Mouse (Mus musculus): ENCODE measurements at regions not wholly inside any gene's neighbourhood (a gene's known extent, or its start where the extent isn't known, plus 50 kb on each side); places are given as distances from the start of the nearest gene placed in this dataset.

DNA sequence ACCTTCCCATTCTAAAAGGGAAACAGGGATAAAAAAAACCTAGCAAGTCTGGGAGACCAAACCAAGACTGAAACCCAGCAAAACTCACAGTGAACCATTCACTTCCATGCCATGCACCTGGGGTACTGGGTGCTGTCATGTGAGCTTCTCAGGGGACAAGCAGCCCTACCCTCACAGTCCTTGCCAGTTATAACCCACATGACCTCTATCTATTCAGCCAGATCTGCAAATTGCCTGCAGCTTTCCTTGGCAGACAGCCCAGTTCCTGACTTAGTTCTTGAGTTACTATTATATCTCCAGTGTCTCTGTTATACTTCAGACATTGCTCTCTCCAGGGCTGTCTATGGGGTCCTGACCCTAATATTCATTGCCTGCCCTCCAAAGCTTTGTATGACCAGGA is 298.7 kb upstream of the Camk1g start:
- Histone ChIP-seq H3K4me1 (ENCODE audit: control insufficient read depth, insufficient read depth, low read length) (peaks cover 5% of the 10 kb centered on the region; the same call in 1 of the 2 replicates), H3K27ac (ENCODE audit: insufficient read depth, low read length) (no peak overlapping the region), H3K4me3 (ENCODE audit: insufficient read depth, low read length) (no peak overlapping the region)
- TF ChIP-seq POLR2A (IDR thresholded peaks at IDR 0.05; ENCODE audit: extremely low read depth, insufficient read depth, low read length) (no peak), CTCF (IDR thresholded peaks at IDR 0.05; ENCODE audit: extremely low read depth, insufficient read depth, low read length) (no peak)

DNA sequence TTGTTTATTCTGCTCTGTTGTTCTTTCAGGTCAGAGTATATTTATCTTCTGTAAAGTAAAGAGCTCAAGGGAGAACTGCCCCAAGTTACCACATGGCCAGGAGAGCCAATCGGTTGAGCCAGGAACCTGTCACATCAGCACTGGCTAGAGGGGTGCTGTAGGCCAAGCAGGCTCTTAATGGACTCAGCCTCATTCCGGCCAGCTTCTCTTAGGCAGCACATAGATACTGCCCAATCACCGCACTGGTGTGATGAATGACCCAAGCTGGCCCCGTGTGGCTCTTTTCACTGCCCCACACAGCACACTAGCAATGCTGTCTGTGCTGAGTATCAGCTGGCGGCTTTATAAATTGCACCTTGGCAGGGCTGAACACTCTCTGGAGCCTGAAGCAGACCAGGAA is 295.8 kb upstream of the Camk1g start:
- Histone ChIP-seq H3K27ac (ENCODE audit: insufficient read depth, low read length) (no peak overlapping the region), H3K4me3 (ENCODE audit: insufficient read depth, low read length) (no peak overlapping the region), H3K4me1 (ENCODE audit: control insufficient read depth, insufficient read depth, low read length) (no peaks in the 10 kb centered on the region)
- TF ChIP-seq POLR2A (IDR thresholded peaks at IDR 0.05; ENCODE audit: extremely low read depth, insufficient read depth, low read length) = no peak
- no peak for TF ChIP-seq CTCF (IDR thresholded peaks at IDR 0.05; ENCODE audit: extremely low read depth, insufficient read depth, low read length)

DNA sequence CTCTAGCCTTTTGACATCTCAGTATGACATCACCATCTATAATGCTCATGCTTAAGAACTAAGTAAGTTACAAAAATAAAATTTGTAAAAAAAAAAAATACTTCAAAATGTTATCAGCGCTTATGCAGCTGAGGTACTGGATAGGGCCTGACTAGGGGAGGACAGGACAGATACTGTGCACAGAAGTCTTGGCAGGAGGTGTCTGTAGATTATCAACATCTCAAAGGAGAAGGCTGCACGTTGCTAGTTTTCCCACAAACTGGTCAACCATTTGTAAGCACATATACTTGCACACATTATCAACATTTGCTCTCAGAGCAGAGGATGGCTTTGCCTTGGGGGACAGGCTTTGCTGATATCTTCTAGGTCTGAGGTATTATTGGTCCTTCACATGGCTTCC is 294.5 kb upstream of the Camk1g start:
- TF ChIP-seq CTCF (IDR thresholded peaks at IDR 0.05; ENCODE audit: extremely low read depth, insufficient read depth, low read length) (no peak), POLR2A (IDR thresholded peaks at IDR 0.05; ENCODE audit: extremely low read depth, insufficient read depth, low read length) (no peak)
- no peak overlapping the region for H3K27ac ChIP-seq (ENCODE audit: insufficient read depth, low read length)
- no peaks in the 10 kb centered on the region for H3K4me1 ChIP-seq (ENCODE audit: control insufficient read depth, insufficient read depth, low read length)
- no peak overlapping the region for H3K4me3 ChIP-seq (ENCODE audit: insufficient read depth, low read length)

DNA sequence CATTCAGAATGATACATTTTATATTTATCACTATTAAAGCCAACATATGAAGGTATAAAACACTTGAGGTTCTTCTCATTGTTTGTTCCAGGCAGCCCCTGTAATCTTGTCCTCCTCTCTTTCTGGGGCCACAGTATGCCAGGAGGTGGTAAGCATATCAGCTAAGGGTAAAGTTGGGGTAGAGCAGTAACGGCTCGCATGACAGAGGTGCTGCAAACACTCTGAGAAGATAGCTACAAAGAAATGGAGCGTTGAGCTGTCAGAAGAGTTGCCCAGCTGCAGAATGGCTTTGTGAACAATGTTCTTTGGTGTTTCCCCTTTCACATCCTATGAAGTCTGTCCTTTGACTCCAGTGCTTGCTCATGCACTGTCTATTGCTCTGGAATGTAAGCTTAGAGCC is 293.5 kb upstream of the Camk1g start:
- H3K27ac ChIP-seq (ENCODE audit: insufficient read depth, low read length) = no peak overlapping the region
- no peaks in the 10 kb centered on the region for H3K4me1 ChIP-seq (ENCODE audit: control insufficient read depth, insufficient read depth, low read length)
- no peak for TF ChIP-seq POLR2A (IDR thresholded peaks at IDR 0.05; ENCODE audit: extremely low read depth, insufficient read depth, low read length)
- no peak for TF ChIP-seq CTCF (IDR thresholded peaks at IDR 0.05; ENCODE audit: extremely low read depth, insufficient read depth, low read length)
- H3K4me3 ChIP-seq (ENCODE audit: insufficient read depth, low read length) = no peak overlapping the region

DNA sequence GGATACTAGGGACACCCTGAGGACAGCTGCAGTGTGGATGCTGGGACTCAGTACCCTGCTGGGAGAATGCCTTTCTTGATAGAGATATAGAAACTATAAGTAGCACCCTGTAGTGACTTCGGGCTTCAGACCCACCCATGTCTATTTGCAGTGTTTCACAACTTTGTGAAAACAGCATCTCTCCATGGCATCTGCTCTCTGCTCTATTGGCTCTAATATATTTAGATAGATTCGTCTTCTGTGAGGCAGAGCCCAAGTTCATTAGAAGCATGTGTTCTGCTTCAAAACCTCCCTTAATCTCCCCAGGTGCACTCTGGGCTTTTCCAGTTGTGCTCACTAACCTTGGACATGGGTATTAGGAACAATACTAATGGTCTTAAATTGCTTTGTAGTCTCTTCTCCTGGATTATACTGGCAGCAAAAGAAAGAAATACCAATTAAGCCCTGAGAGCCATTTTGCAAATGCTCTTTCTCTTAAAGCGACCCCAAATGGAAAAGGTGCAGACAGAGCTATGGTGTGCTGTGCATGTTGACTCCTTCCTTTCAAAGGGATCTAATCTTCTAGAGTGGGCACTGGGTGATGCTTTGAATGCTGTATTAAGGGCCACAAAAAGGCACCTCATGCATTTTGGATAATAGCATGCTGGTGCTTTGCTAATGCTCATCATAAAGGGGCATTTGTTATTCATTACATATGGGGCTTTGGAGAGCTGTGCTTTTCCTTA is 292.2 kb upstream of the Camk1g start:
- Histone ChIP-seq H3K4me1 (ENCODE audit: control insufficient read depth, insufficient read depth, low read length) (no peaks in the 10 kb centered on the region), H3K27ac (ENCODE audit: insufficient read depth, low read length) (no peak overlapping the region), H3K4me3 (ENCODE audit: insufficient read depth, low read length) (no peak overlapping the region)
- TF ChIP-seq CTCF (IDR thresholded peaks at IDR 0.05; ENCODE audit: extremely low read depth, insufficient read depth, low read length) (no peak), POLR2A (IDR thresholded peaks at IDR 0.05; ENCODE audit: extremely low read depth, insufficient read depth, low read length) (no peak)

DNA sequence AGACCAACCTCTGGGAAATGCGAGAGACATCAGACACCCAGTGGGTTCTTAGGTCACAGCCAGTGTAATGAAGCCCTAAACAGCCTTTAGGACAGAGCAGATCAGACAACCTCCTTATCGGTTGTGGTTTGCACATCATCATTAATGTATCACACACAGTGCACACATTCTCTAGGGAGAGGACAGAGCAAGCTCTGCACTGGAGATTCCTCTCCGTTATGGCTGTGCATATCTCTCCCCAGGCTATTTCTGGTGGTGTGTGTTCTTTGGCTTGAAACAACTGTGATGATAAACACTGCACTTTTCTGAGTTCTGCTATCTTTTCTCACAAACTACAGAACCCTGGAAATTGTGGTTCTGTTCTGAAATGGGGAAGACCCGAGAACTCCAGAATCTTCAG is 291.3 kb upstream of the Camk1g start:
- no peak for TF ChIP-seq CTCF (IDR thresholded peaks at IDR 0.05; ENCODE audit: extremely low read depth, insufficient read depth, low read length)
- TF ChIP-seq POLR2A (IDR thresholded peaks at IDR 0.05; ENCODE audit: extremely low read depth, insufficient read depth, low read length) = no peak
- Histone ChIP-seq H3K4me1 (ENCODE audit: control insufficient read depth, insufficient read depth, low read length) (no peaks in the 10 kb centered on the region), H3K27ac (ENCODE audit: insufficient read depth, low read length) (no peak overlapping the region), H3K4me3 (ENCODE audit: insufficient read depth, low read length) (no peak overlapping the region)

DNA sequence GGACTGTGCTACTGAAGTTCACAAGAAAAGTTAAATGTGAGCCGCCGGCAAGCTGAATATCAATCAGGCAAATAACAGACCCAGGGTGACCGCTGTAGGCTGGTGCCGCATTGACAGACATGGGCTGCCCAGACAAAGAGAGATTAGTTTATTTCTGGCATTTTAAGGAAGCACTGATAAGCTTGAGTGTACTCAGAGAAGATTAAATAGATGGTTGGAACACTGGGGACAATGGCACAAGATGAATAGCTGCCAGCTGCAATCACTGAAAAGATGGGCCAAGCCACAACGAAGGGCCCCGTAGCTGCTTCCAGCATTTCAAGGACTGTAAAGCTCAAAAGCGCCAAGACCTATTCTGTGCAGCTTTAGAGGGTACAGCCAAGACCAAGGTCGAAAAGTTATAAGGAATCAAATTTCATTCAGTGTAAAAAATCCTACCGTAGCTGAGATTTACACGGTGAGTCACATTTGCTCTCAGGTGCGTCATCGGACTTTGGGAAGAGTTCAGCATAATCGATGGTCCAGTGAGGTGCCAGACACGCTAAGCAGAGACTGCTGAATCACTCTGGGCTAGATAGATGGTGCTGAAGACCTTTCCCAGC is 285.1 kb upstream of the Camk1g start:
- Histone ChIP-seq H3K27ac (ENCODE audit: insufficient read depth, low read length) (no peak overlapping the region), H3K4me3 (ENCODE audit: insufficient read depth, low read length) (no peak overlapping the region), H3K4me1 (ENCODE audit: control insufficient read depth, insufficient read depth, low read length) (no peaks in the 10 kb centered on the region)
- TF ChIP-seq CTCF (IDR thresholded peaks at IDR 0.05; ENCODE audit: extremely low read depth, insufficient read depth, low read length) (no peak), POLR2A (IDR thresholded peaks at IDR 0.05; ENCODE audit: extremely low read depth, insufficient read depth, low read length) (no peak)

DNA sequence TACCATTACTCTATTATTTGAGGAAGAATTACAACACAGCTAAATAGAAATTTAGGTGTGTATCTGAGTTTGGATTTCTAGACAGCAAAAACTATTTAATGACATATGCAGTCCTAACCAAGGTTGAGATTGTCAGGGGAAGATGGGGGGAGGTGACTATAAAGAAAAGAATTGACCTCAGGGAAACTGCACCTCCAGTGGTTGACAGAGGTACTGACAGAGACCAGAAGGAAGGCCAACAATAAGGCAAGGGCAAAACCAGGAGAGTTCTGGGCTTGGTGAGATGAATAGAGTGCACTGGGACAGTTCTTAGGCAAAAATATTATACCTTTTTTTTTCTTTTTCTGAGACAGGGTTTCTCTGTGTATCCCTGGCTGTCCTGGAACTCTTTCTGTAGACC is 280.2 kb upstream of the Camk1g start:
- H3K27ac ChIP-seq (ENCODE audit: insufficient read depth, low read length) = no peak overlapping the region
- no peak overlapping the region for H3K4me3 ChIP-seq (ENCODE audit: insufficient read depth, low read length)
- no peaks in the 10 kb centered on the region for H3K4me1 ChIP-seq (ENCODE audit: control insufficient read depth, insufficient read depth, low read length)
- TF ChIP-seq POLR2A (IDR thresholded peaks at IDR 0.05; ENCODE audit: extremely low read depth, insufficient read depth, low read length) (no peak), CTCF (IDR thresholded peaks at IDR 0.05; ENCODE audit: extremely low read depth, insufficient read depth, low read length) (no peak)

DNA sequence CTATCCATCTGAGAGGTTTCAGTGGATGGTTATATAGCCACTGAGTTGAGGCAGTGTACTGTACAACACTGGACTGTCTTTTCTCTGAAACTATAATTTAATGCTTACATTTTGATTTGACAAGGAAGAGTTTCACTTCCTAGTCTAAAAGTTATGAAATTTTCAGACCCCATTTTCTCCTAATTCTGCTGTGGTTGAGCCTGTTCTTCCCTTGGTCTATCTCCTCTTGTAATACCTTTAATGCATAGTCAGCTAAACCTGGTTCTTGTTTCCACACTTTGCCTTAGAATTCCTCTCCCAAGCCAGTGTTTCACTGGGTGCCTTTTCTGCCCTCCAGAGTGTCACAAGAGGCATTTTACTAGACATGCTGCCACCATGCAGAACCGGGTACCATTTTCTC is 279.3 kb upstream of the Camk1g start:
- TF ChIP-seq POLR2A (IDR thresholded peaks at IDR 0.05; ENCODE audit: extremely low read depth, insufficient read depth, low read length) (no peak), CTCF (IDR thresholded peaks at IDR 0.05; ENCODE audit: extremely low read depth, insufficient read depth, low read length) (no peak)
- Histone ChIP-seq H3K4me1 (ENCODE audit: control insufficient read depth, insufficient read depth, low read length) (no peaks in the 10 kb centered on the region), H3K4me3 (ENCODE audit: insufficient read depth, low read length) (no peak overlapping the region), H3K27ac (ENCODE audit: insufficient read depth, low read length) (no peak overlapping the region)

Data from cortical plate, adult 2 months (tissue).